Mouse (Mus musculus) lung, postnatal 36 days (tissue): ENCODE measurements around the gene Isy1.

Experiments
- DNase-seq: peaks from one replicate; pipeline ENCODE4 v3.0.0; 2022; ENCODE audit warnings: mixed read lengths

Gene Isy1

DNA sequence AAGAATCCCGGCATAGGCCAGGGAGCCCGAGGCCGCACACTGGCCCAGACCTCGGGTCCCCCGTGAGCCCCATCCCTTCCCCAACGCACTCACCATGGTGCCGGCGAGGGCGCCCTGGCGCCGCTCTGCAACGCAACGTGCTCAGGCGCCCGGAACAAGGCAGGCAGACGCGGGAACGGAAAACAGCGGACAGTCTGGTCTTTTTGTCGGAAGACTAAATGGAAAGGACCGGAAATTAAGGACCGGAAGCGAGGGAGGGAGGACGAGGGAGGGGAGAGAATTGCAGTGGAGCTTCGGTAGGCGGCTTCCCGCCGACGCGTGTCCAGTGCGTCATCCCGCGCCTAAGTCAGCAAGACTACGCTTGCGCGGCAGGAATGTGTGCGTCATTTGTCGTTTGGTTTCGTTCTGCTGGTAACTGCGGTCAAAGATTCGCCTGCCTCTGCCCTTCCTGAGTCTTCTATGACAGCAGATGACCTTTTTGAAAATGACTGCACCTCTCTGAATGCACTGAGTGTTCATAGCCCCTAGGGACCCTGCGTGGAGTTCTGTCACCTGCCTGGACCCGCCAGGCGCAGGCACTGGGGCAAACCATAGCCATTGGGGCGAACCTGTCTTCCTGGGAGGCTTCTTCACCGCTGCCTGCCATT lies at the start of gene Isy1:
Gene Isy1 (minus strand): TSS at position 248 of the 647 bp plus-strand sequence.
- peak; percentile 97 for DNase-seq

DNA sequence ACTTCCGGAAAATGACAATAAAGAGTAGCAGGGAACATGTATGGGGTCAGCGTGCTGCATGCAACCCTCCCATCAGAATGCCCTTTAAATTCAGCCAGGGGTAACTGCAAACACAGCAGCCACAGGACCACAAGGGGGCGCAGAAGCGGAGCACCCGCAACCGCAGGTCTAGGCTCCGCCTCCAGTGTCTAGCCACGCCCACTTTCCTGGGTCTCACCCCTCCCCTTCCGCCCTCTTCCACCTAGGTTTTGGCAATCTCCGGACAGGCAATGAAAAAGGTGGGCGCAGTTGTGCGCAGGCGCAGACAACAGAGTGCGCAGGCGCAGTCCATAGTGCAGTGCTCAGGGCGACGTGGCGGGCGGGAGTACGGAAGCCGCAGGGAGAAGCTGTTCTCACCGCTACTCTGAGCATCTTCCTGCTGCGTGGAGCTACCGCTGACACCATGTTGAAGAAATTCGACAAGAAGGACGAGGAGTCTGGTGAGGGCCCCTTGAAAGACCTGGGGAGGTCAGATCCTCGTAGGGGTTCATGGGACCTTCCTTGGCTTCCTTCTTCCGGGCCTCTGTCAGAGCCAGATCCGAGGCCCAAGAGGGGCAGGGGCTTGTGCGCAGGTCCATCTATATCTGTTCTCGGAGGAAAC lies 49.1 kb upstream of the Isy1 start, which contains the start of gene Copg1:
Gene Copg1 (plus strand): TSS at position 221 of the 640 bp plus-strand sequence.
- peak; percentile 100 for DNase-seq

DNA sequence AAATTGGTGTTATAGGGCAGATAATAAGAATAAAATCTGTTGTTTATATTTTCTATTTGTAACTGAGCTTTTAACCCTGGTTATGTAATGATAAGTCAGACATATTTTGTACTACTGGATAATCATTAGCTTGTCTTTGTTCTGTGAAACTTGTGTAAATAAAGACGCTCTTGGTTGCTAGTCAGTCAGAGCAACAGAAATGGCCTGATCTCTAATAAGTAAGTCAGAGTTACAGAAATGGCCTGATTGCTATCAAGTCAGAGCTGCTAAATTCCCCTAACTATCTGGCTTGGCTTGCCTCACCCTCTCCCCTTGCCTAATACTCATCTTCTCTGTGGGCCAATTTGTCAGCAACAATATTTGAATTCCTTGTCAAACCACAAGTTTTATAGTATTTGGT lies 48.1 kb upstream of the Isy1 start:
- DNase-seq, result no peak

DNA sequence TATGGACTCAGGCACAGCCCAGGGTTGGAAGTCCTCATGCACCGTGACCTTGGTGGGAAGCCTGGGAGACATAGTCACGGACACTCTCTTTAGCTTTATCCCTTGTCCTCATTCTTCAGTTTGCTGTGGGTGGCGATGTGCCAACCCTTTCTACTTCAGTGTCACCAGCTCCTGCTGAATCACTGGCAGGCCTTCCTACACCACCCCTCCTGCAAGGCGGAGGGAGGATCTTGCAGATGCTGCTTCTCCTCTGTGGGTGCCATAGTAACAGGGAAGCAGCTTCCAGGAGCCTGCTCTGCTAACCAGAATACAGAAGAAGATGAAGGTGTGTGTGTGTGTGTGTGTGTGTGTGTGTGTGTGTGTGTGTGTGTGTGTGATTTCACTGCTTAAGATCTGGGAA lies 44.2 kb upstream of the Isy1 start:
- peak; percentile 16 for DNase-seq

DNA sequence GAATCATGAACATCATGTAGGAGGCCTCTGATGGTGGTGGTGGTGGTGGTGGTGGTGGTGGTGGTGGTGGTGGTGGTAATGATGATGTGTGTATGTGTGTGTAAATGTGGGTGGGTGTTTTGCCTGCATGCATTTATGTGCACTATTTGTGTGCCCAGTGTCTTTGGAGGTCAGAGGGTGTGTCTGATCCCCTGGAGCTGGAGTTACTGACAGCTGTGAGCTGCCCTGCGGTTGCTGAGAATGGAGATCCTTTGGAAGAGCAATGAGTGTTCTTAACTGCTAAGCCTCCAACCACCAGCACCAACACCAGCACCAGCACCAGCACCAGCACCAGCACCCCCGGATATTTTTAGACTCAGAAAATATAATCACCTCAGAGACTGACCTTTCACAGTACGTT lies 43.6 kb upstream of the Isy1 start:
- DNase-seq, result no peak

DNA sequence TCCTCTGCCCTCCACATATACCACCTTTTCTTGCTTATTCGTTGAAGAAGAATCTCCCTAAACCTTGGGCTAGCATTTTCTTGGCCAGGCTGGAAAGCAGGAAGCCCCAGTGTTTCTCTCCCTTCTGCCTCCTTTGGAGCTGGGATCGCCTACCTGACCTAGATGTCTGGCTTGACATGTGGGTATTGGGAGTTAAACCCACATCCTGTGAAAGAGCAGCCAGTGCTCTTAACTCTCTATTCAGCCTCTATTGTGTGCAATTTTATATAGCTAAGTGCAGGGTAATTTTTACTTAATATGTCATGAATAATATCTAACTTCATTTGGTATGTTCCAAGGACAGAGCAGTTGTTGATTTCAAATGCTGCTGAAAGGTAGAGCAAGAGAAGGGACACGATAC lies 41.0 kb upstream of the Isy1 start:
- DNase-seq, result no peak

DNA sequence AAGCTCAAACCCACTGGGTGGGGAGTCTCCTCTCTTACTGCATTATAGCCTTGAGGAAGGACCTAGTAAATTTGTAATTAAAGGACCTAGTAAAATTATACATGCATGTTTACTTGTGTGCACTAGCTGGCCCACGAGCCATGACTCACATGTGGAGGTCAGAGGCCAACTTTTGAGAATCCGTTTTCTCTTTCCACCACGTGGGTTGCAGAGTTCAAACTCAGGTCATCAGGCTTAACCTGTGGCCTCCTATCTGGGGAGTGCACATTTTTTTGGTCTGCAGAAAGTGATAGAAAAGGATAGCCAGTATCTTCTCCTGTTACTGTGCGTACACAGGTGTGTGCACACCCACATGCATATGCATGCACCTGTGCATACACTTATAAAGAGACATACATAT lies 40.4 kb upstream of the Isy1 start:
- DNase-seq, result no peak

DNA sequence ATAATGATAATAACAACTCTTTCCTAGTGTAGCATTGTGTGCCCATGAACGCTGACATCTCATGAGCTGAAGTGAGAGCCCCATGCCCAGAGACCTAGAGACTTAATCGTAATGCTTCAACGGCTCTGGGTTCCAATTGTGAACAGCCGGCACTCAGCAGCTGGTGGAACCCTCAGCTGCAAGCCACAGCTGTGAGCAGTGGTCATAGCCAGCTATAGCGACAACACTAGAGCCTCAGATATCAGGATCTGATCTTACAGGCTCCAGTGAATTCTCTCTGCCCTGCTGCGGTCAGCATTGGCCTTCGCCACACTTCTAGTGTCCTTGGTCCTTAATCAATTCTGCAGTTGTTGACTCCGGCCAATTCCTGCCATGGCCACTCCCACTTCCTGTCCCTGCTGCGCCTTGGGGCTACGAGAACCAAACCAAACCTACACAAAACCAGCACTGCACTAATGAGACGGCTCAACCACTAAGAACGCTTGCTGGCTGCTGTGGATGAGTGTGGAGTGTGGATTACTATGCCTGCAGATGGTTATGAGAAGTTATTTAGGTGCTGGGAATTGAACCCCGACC lies 37.6 kb upstream of the Isy1 start:
- peak; percentile 60 for DNase-seq

DNA sequence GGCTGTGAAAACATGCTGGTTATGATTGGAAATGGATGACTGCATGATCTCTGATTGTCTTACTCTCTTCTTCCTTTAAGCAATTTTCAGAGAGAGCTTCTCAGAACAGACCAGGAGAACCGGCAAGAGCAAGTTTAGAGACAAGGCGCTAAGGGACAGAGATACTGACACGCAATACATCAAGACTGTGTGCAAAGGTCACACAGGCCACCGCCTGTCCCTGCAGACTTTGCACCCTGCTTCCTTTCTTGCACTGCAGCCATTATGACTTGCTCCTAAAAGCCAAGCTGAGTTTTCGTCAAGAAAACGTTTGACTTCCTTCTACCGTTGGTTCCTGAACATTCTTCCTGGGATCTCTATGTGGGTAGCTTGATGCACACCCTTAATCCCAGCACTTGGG lies 37.0 kb upstream of the Isy1 start:
- no peak for DNase-seq

DNA sequence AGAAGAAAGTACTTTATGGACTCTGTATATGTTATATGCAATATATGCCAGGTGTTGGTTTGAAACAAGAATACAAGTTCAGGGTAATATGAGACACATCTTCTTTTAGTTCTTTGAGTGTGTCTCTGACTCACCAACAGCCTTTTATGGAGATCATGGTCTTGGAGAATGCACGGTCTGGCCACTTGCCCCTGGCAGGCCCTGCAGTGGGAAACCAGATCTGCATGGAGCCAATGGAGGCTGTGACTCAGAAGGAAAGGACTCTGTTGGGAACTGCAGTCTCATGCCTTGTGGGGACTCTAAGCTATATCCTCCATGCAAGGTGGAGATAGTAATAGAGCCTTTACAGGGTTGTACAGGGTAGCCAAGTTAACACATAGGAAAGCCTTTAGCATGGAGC lies 36.5 kb upstream of the Isy1 start:
- DNase-seq, result no peak

DNA sequence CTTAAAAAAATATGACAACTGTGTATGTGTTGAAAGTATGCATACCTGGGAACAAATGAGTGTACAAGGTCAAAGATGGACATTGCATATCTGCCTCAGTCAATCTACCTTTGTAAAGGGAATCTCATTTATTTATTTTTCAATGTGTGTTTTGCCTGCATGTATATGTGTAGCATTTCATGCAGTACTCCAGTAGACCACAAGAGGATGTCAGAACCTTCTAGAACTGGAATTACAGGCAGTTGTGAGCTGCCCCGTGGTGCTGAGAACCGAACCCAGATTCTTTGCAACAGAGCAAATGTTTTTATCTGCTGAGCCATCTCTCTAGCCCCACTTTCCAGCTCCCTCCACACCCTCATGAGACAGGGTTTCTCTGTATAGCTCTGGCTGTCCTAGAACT lies 35.4 kb upstream of the Isy1 start:
- DNase-seq, result no peak

DNA sequence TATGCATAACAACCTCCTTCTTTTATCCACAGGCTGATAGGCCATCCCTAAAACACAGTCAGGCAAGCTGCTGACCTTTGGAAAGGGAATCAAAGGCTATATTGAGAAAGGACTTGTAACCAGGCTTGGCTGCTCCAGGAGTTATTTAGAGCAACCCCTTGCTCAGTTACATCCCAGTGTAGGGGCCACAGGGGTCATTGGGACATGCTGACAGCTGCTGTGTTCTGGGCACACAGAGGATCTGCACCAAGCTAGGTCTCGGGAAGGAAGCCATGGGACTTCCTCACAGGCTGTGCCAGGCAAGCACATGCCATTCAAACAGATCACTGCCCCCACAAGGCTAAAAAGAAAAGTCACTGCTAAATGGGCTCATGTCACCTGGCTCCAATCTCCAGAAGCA lies 34.5 kb upstream of the Isy1 start:
- no peak for DNase-seq

DNA sequence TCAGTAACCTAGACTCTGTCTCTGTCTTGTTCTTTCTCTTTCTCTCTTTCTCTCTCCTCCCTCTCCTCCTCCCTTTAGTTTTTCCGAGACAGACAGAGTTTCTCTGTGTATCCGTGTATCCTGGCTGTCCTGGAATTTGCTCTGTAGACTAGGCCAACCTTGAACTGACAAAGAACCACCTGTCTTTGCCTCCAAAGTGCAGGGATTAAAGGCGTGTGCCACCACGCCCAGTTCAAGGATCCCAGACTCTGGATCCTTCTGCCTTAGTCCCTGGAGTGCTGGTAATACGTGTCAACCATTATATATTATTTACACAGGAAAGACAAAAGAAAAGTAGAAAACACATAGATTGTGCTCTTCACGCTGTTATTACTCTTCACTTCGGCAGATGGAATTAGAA lies 32.6 kb upstream of the Isy1 start:
- DNase-seq, result no peak

DNA sequence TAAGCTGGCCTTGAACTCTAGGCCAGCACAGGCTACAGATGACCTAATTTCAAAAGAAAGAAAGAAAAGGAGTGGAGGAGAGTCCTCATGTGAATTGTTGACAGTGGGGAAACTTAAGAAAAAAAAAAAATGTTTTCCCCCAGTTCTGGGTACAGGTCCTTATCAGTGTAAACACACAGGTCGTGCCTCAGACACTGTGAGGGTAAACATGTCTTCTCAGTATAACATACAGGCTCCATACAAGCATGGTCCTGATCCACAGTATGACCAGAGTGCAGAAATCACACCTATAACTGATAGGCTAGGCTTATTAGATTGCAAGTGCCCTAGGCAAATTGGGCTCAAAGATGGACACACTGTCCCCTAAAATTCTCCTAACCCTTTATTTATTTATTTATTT lies 31.8 kb upstream of the Isy1 start:
- DNase-seq, result no peak

DNA sequence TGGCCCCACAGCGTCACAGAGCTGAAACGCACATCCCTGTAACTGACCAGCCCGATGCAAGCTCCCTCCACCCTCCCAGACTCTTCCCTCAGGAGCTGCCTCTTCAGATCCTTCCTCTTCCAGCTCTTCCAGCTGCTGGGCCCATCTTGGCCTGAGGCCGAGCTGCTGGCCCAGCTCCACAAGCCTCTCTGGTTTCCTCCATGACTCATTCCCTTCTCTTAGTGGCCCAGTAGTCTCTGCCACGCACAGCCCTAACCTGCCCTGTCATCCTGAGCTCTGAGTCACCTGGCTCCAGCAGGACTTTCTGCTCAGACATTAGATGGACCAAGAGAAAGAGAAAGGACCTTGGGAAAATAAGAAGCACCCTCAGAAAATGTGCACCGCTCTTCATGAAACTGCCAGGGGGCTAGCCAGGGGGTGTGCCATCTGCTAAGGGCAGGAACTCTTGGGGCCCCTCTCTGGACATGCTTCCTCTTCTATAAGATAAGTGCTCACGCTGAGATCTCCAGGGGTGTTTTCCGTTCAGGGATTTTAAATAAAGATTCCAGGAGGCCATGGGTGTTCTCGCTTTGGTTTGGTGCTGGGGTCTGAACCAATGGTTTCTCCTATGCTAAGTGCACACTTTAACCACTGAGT lies 30.4 kb upstream of the Isy1 start:
- DNase-seq, result peak; percentile 84

DNA sequence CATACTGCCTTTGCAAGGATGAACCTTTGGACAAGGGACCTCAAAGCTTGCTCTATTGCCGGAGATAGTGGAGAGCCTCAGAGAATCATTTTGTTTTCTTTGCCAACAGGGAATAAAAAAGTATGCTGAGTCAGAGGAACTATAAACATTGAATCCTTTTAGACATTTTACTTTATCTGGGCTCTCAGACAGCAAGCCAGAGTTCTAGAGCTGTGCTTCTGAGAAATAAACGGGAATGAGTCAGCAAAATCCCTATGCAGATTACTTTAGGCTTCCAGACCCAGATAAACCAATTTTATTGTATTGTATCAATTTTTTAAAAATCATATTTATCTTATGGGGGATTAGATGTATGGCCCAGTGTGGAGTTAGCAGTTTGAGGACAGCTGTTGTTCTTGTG lies 28.7 kb upstream of the Isy1 start:
- DNase-seq, result no peak

DNA sequence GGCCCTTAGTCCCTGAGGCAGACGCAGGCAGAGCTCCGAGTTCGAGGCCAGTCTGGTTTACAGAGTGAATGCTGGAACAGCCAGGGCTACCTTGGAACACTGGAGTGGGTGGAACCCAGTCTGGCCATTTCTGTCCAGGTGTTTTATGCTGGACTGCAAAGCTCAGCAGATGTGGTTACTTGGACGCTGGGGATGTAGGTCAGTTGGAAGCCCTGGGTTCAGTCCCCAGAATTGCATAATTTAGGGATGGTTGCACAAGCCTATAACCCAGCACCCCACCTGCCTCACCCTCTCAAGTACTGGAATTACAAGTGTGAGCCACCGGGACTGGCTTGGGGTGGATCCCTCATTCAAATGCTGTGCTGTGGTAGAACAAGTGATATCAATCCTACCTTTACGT lies 27.6 kb upstream of the Isy1 start:
- peak; percentile 8 for DNase-seq

DNA sequence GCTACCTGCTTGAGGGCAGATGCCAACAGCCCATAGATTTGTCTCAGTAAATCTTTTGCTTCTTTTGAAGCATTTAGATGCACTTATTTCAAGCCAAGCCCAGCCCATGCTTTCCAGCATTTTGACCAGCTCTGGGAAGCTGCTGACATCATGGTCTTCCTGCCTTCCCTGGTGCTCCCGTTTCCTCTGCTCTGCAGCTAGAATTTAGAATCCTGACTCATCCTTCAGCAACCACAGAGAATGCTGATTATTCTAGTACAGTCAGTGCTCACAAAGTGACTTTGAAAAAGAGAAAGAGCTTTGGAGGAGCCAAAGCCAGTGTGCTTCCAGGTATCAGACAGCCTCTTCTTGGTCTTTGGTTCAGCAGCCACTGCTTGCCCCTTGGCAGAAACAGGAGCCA lies 18.5 kb upstream of the Isy1 start:
- no peak for DNase-seq

DNA sequence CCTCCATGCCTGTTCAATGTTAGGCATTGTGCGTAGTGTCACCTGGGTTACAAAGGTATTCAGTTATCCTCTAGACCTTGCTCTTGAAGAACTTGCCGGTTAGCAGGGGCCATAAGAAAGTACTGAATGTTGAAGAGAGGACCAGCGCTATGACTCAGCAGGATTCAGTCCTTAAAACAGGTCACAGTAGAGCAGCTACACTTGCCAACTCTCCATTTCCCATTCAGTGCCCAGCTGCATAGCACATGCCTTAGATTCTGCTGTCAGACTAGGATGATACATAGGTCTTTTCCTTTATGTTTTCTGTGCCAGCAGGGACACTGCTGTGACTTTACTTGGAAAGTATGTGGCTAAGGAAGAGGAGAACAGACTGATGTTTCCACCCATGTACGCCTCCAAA lies 14.8 kb upstream of the Isy1 start:
- no peak for DNase-seq

DNA sequence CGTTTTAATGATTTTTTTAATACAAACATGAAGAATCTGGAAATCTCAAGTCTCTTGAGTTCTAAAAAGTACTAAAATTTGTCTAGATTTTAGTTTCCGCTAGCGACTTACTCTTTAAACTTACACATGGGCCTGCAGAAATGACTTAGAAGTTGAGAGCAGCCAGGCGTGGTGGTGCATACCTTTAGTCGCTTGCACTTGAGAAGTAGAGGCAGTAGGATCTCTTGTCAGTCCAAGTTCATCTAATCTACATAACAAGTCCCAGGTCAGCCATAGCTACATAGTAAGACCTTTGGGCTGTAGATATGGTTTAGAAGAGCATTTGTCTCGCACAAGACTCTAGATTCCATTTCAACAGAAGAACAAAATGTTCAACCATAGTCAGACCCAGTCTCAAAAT lies 13.3 kb upstream of the Isy1 start:
- DNase-seq, result no peak

DNA sequence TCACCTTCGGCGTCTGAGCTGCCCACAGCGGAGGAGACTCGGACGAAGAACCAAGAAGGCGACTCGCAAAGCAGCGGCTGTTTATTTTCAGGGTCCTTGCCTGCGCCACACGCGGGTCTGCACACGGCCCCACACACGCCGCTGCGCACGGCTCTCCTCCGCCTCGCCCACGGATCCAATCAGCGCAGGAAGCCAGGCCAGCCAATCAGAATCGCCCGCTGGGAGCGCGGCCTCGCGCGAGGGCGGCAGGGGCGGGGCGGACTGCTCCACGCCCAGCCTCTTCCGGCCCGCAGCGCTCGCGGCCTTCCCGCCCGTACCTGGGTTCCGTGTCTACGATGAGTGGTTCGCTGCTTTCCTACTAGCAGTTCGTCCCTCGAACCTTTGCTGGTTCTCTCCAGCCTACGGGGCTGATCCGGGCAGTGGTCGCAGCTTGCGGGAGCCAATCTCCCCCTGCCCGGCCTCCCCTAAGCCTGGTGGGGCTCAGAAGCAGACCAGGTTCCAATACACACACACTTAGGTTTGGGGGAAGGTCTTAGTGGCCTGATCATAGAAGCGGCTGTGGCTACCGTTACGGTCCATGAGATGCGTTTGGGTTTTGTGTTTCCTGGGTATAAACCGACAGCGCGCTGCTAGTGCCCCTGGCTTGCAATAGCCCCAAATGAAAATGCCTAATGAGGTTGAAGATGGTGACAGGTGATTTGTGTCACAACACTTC lies 12.5 kb upstream of the Isy1 start, which contains the start of gene Cnbp:
Gene Cnbp (minus strand): TSS at position 207 of the 715 bp plus-strand sequence.
- DNase-seq, result peak; percentile 97

DNA sequence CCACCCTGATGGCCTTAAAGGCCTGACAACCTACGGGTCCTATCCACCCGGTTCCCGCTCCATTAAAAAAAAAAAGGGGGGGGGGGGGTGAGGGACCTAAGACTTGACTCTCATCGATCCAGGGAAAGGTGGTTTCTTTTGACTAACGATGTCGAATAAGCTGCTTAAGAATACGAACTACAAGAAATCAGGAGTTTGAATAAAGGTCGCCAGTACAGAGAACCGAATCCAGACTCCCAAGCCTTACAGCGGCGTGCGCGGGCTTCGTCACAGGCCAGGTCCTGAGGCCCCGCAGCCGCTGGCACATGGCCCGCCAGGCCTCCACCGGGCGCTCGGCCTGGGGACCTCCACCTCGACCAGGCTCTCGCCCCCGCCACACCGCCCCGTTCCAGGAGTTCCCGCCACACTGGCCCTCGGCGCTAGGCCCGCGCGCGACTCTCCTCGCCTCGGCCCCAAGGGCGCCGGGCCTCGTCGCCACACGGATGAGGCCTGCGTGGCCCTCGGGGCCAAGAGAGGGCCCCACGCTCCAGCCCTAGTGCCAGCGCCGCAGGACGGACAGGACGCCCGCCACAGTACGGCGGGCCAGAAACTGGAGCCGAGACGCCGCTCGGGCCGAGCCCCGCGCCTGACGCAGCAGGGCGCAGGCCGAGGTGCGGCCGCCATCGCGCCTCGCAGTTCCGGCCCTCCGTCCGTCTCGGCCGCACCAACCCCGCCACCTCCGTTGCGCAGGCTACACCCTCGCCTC lies 11.7 kb upstream of the Isy1 start:
- peak; percentile 54 for DNase-seq

DNA sequence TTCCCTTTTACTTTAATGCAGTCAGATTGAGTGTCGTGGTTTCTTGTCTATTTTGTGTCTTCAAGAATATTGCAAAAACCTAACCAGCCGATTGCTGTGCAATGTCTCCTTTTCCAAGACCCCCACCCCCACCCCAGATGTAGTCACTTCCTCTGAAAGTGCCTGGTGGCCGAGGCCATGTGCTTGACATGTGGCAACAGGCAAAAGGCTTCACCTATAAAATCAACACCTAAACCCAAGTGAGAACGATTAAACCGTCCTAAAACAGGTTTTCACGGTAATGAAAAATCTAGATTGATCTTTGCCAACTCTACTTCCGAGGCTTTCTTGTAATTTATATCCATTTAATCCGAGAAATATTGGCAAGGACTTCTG lies 11.2 kb upstream of the Isy1 start:
- DNase-seq, result peak; percentile 22
